Mouse (Mus musculus) liver, adult (tissue): ENCODE results near the gene Preb.

ENCODE experiments used
- GATA4 ChIP-seq: IDR thresholded peaks from 2 replicates; pipeline ENCODE4 v1.6.1; 2014; ENCODE audit warnings: mild to moderate bottlenecking, low read length; ENCODE audit not compliant: insufficient replicate concordance

The Preb gene

GRCm38 (mm10) chr5:30919831-30920614, 40.1 kb downstream of the Preb start:
- no peak for TF ChIP-seq GATA4

- no peak for TF ChIP-seq GATA4
Observed at GRCm38 (mm10) chr5:30918691-30919090, 41.5 kb downstream of the Preb start.

GRCm38 (mm10) chr5:30917891-30918670, 42.1 kb downstream of the Preb start:
- TF ChIP-seq GATA4 = no peak

- no peak for TF ChIP-seq GATA4
Observed at GRCm38 (mm10) chr5:30917348-30917747, 42.8 kb downstream of the Preb start.

GRCm38 (mm10) chr5:30916841-30917240, 43.3 kb downstream of the Preb start:
- no peak for TF ChIP-seq GATA4

GRCm38 (mm10) chr5:30915974-30916433, 44.2 kb downstream of the Preb start:
- peak; percentile 94 for TF ChIP-seq GATA4

GRCm38 (mm10) chr5:30915456-30915855, 44.7 kb downstream of the Preb start:
- TF ChIP-seq GATA4 = no peak

GRCm38 (mm10) chr5:30914849-30915248, 45.3 kb downstream of the Preb start:
- TF ChIP-seq GATA4 = no peak

- TF ChIP-seq GATA4 = no peak
Observed at GRCm38 (mm10) chr5:30914101-30914635, 46.0 kb downstream of the Preb start.

GRCm38 (mm10) chr5:30913060-30913841, 46.9 kb downstream of the Preb start, which contains the start of gene Emilin1:
Emilin1 (plus strand) TSS chr5:30913402.
- no peak for TF ChIP-seq GATA4

GRCm38 (mm10) chr5:30912156-30912555, 48.0 kb downstream of the Preb start:
- TF ChIP-seq GATA4 = no peak

GRCm38 (mm10) chr5:30910481-30910880, 49.7 kb downstream of the Preb start:
- no peak for TF ChIP-seq GATA4

- TF ChIP-seq GATA4 = no peak
Observed at GRCm38 (mm10) chr5:30909863-30910262, 50.3 kb downstream of the Preb start.

GRCm38 (mm10) chr5:30909300-30909659, 50.9 kb downstream of the Preb start:
- peak; percentile 96 for TF ChIP-seq GATA4

- no peak for TF ChIP-seq GATA4
Observed at GRCm38 (mm10) chr5:30908426-30909299, 51.5 kb downstream of the Preb start.
